In genomic region chr10:68146842-68147241, GRCm38 (mm10) we compare ENCODE assay signal across 8 mouse cellular contexts.
DNase-seq lines count a peak whose midpoint lies in the region; ATAC-seq and TF ChIP-seq lines count a peak whose summit lies in the region.

No protein-coding gene starts in this region.

- 0 out of 2 replicates have a peak, but pooled peaks have one; percentile 27 for ATAC-seq in forebrain, embryonic 12.5 days (ENCODE audit: low FRiP score)
- no peak for ATAC-seq in forebrain, embryonic 11.5 days (replicated peaks; ENCODE audit: low FRiP score)
- ATAC-seq in embryonic facial prominence, embryonic 11.5 days (replicated peaks; ENCODE audit: insufficient number of reproducible peaks, low FRiP score, low TSS enrichment, low read depth) = no peak
- 0 out of 2 replicates have a peak, but pooled peaks have one; percentile 7 for ATAC-seq in intestine, embryonic 16.5 days

- no peak overlapping the region for H3K9ac ChIP-seq in forebrain, embryonic 12.5 days
- no peak overlapping the region for H3K9ac ChIP-seq in forebrain, embryonic 11.5 days (ENCODE audit: low read length)
- H3K9ac ChIP-seq in embryonic facial prominence, embryonic 11.5 days (replicated peaks; ENCODE audit: low read length) = no peak overlapping the region
- no peak overlapping the region for H3K9ac ChIP-seq in intestine, embryonic 16.5 days (ENCODE audit: low read depth, low read length)

- no peak overlapping the region for H3K4me3 ChIP-seq in forebrain, embryonic 12.5 days (replicated peaks)
- no peak overlapping the region for H3K4me3 ChIP-seq in forebrain, embryonic 11.5 days (ENCODE audit: low read depth, low read length)
- H3K4me3 ChIP-seq in bone marrow, adult 2 months (replicated peaks; ENCODE audit: control insufficient read depth, low read depth, low read length) = no peak overlapping the region
- H3K4me3 ChIP-seq in embryonic facial prominence, embryonic 11.5 days (ENCODE audit: low read depth, low read length) = no peak overlapping the region
- no peak overlapping the region for H3K4me3 ChIP-seq in intestine, embryonic 16.5 days (ENCODE audit: low read length)

- peaks cover 16% of the 10 kb centered on the region for H3K4me1 ChIP-seq in forebrain, embryonic 12.5 days
- no peaks in the 10 kb centered on the region for H3K4me1 ChIP-seq in forebrain, embryonic 11.5 days (replicated peaks; ENCODE audit: control insufficient read depth, insufficient read depth, low read length)
- H3K4me1 ChIP-seq in bone marrow, adult 2 months (ENCODE audit: control insufficient read depth, insufficient read depth, low read length) = no peaks in the 10 kb centered on the region; the same call in 1 of the 2 replicates
- no peaks in the 10 kb centered on the region; the same call in 1 of the 2 replicates for H3K4me1 ChIP-seq in embryonic facial prominence, embryonic 11.5 days (ENCODE audit: control insufficient read depth, insufficient read depth, low read length)
- H3K4me1 ChIP-seq in intestine, embryonic 16.5 days (ENCODE audit: control insufficient read depth, insufficient read depth, low read length) = peaks cover 13% of the 10 kb centered on the region

- no peaks in the 10 kb centered on the region; the same call in 1 of the 2 replicates for H3K9me3 ChIP-seq in forebrain, embryonic 12.5 days
- no peaks in the 10 kb centered on the region for H3K9me3 ChIP-seq in forebrain, embryonic 11.5 days (ENCODE audit: control insufficient read depth, low read length)
- H3K9me3 ChIP-seq in embryonic facial prominence, embryonic 11.5 days (replicated peaks; ENCODE audit: control insufficient read depth, low read length) = no peaks in the 10 kb centered on the region
- H3K9me3 ChIP-seq in intestine, embryonic 16.5 days (ENCODE audit: control insufficient read depth, low read length) = peaks cover 4% of the 10 kb centered on the region; the same call in 1 of the 2 replicates

- no peak for DNase-seq in forebrain, embryonic 11.5 days (ENCODE audit: low spot score)
- DNase-seq in 416B (ENCODE audit: low read depth) = peak; percentile 85
- DNase-seq in embryonic facial prominence, embryonic 11.5 days (ENCODE audit: low spot score) = peak; percentile 82
- DNase-seq in lung, adult 18-20 months = peak; percentile 44 to 77
- DNase-seq in spleen, postnatal 10 days (ENCODE audit: low spot score in 2 of 2) = peak; percentile 36 to 55

- no peaks in the 10 kb centered on the region for H3K27me3 ChIP-seq in forebrain, embryonic 12.5 days
- no peaks in the 10 kb centered on the region for H3K27me3 ChIP-seq in forebrain, embryonic 11.5 days (ENCODE audit: control insufficient read depth, insufficient read depth, low read length)
- no peaks in the 10 kb centered on the region for H3K27me3 ChIP-seq in embryonic facial prominence, embryonic 11.5 days (ENCODE audit: control insufficient read depth, insufficient read depth, low read length)
- no peaks in the 10 kb centered on the region for H3K27me3 ChIP-seq in intestine, embryonic 16.5 days (replicated peaks; ENCODE audit: control insufficient read depth, insufficient read depth, low read length)

- H3K36me3 ChIP-seq in forebrain, embryonic 12.5 days (replicated peaks) = 0 out of 2 replicates have a peak, but pooled peaks cover 3% of the 10 kb centered on the region
- no peaks in the 10 kb centered on the region for H3K36me3 ChIP-seq in forebrain, embryonic 11.5 days (ENCODE audit: control insufficient read depth, insufficient read depth, low read length)
- H3K36me3 ChIP-seq in embryonic facial prominence, embryonic 11.5 days (replicated peaks; ENCODE audit: control insufficient read depth, insufficient read depth, low read depth, low read length) = no peaks in the 10 kb centered on the region
- 0 out of 2 replicates have a peak, but pooled peaks cover 3% of the 10 kb centered on the region for H3K36me3 ChIP-seq in intestine, embryonic 16.5 days (ENCODE audit: control insufficient read depth, insufficient read depth, low read length)

- peak; percentile 27; the same call in 1 of the 2 replicates for TF ChIP-seq CTCF in bone marrow, adult 2 months (IDR thresholded peaks at IDR 0.05; ENCODE audit: control insufficient read depth, insufficient read depth, low read length)

- H3K27ac ChIP-seq in forebrain, embryonic 12.5 days = no peak overlapping the region
- H3K27ac ChIP-seq in forebrain, embryonic 11.5 days (ENCODE audit: low read depth, low read length) = no peak overlapping the region
- H3K27ac ChIP-seq in bone marrow, adult 2 months (ENCODE audit: control insufficient read depth, insufficient read depth, low read depth, low read length, poor library complexity) = no peak overlapping the region
- H3K27ac ChIP-seq in embryonic facial prominence, embryonic 11.5 days (replicated peaks; ENCODE audit: low read depth, low read length) = no peak overlapping the region
- H3K27ac ChIP-seq in intestine, embryonic 16.5 days (ENCODE audit: low read length) = peak overlapping the region; percentile 8; the same call in 1 of the 2 replicates

- WGBS in forebrain, embryonic 12.5 days = 12% methylated on average over 5 of the region's 5 CpGs
- WGBS in forebrain, embryonic 11.5 days = 12% methylated on average over 5 of the region's 5 CpGs
- 5% methylated on average over 5 of the region's 5 CpGs for WGBS in bone marrow, adult 2 months
- 11% methylated on average over 5 of the region's 5 CpGs for WGBS in embryonic facial prominence, embryonic 11.5 days
- 10% methylated on average over 5 of the region's 5 CpGs for WGBS in intestine, embryonic 16.5 days

- no peak for TF ChIP-seq POLR2A in bone marrow, adult 2 months (IDR thresholded peaks at IDR 0.05; ENCODE audit: borderline replicate concordance, control insufficient read depth, low read depth, low read length)

- no peak overlapping the region for H3K4me2 ChIP-seq in forebrain, embryonic 12.5 days
- H3K4me2 ChIP-seq in forebrain, embryonic 11.5 days (ENCODE audit: low read depth, low read length, severe bottlenecking) = no peak overlapping the region
- H3K4me2 ChIP-seq in embryonic facial prominence, embryonic 11.5 days (ENCODE audit: low read depth, low read length) = no peak overlapping the region
- H3K4me2 ChIP-seq in intestine, embryonic 16.5 days (ENCODE audit: low read depth, low read length) = no peak overlapping the region

Comparison
In these comparisons a context has a peak if more than half of its experiments do, and no peak if none do; other contexts are left out.
1. ATAC-seq: peak in forebrain, embryonic 12.5 days (single experiment) and intestine, embryonic 16.5 days (single experiment); none in forebrain, embryonic 11.5 days (single experiment) and embryonic facial prominence, embryonic 11.5 days (single experiment).